Mouse (Mus musculus): Measurements from ENCODE around the gene Iqcg. TPM values are rescaled to one million over a fixed set of nuclear protein-coding genes. Genes with fewer than 3 reads are reported as not detected.

Iqcg gene
- polyA plus RNA-seq, 1 experiment from 2014 or later = 2.6 TPM

DNA sequence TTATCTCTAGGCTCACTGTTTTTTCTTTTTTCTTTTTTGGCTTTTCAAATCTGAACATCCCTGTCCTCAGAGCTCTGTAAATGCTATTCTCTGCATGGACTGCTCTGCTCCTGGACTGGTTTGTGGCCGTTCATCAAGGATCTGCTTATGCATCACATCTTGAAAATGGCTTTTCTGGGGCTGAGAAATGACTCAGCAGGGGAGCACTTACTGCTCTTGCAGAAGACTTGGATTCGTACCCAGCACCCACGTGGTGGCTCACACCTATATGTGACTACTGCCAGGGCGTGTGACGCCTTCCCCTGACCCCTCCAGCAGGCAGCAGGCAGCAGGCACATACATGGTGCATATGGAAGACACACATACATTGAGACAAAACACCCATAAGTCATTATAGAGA is 63.9 kb downstream of the Iqcg start:
- Histone ChIP-seq H3K4me3 (ENCODE audit: low read depth, low read length) (no peak overlapping the region), H3K27me3 (ENCODE audit: insufficient read depth, low read length) (no peaks in the 10 kb centered on the region), H3K9me3 (ENCODE audit: low read depth, low read length) (no peaks in the 10 kb centered on the region), H3K27ac (ENCODE audit: low read depth) (no peak overlapping the region), H3K9ac (no peak overlapping the region), H3K36me3 (ENCODE audit: insufficient read depth) (peaks cover 69% of the 10 kb centered on the region), H3K4me1 (ENCODE audit: insufficient read depth) (no peaks in the 10 kb centered on the region), H3K4me2 (no peak overlapping the region)
- TF ChIP-seq CTCF (IDR thresholded peaks at IDR 0.05; ENCODE audit: low read depth) = no peak
- 92% methylated on average over 5 of the region's 5 CpGs for WGBS
- ATAC-seq (ENCODE audit: insufficient read depth) (no peak), DNase-seq (no peak)

- Histone ChIP-seq H3K27me3 (ENCODE audit: insufficient read depth, low read length) (no peaks in the 10 kb centered on the region), H3K9ac (no peak overlapping the region), H3K36me3 (ENCODE audit: insufficient read depth) (peaks cover 57% of the 10 kb centered on the region), H3K27ac (ENCODE audit: low read depth) (no peak overlapping the region), H3K9me3 (ENCODE audit: low read depth, low read length) (no peaks in the 10 kb centered on the region), H3K4me3 (ENCODE audit: low read depth, low read length) (no peak overlapping the region), H3K4me2 (no peak overlapping the region), H3K4me1 (ENCODE audit: insufficient read depth) (no peaks in the 10 kb centered on the region)
- no peak for TF ChIP-seq CTCF (IDR thresholded peaks at IDR 0.05; ENCODE audit: low read depth)
- 95% methylated on average over 2 of the region's 2 CpGs for WGBS
- ATAC-seq (ENCODE audit: insufficient read depth) (no peak), DNase-seq (no peak)
Observed at GRCm38 (mm10) chr16:32984631-32985030, 71.4 kb downstream of the Iqcg start.

GRCm38 (mm10) chr16:32981405-32981804 is 74.6 kb downstream of the Iqcg start:
- ATAC-seq (ENCODE audit: insufficient read depth) (no peak), DNase-seq (no peak)
- no peak overlapping the region for H3K4me3 ChIP-seq (ENCODE audit: low read depth, low read length)
- no peaks in the 10 kb centered on the region for H3K4me1 ChIP-seq (ENCODE audit: insufficient read depth)
- H3K9me3 ChIP-seq (ENCODE audit: low read depth, low read length) = no peaks in the 10 kb centered on the region
- peaks cover 64% of the 10 kb centered on the region for H3K36me3 ChIP-seq (ENCODE audit: insufficient read depth)
- no peaks in the 10 kb centered on the region for H3K27me3 ChIP-seq (ENCODE audit: insufficient read depth, low read length)
- H3K9ac ChIP-seq = no peak overlapping the region
- WGBS = 83% methylated on average over 4 of the region's 4 CpGs
- no peak overlapping the region for H3K27ac ChIP-seq (ENCODE audit: low read depth)
- no peak overlapping the region for H3K4me2 ChIP-seq
- TF ChIP-seq CTCF (IDR thresholded peaks at IDR 0.05; ENCODE audit: low read depth) = no peak

- ATAC-seq (ENCODE audit: insufficient read depth) (no peak), DNase-seq (no peak)
- no peak for TF ChIP-seq CTCF (IDR thresholded peaks at IDR 0.05; ENCODE audit: low read depth)
- Histone ChIP-seq H3K4me3 (ENCODE audit: low read depth, low read length) (no peak overlapping the region), H3K27ac (ENCODE audit: low read depth) (no peak overlapping the region), H3K9me3 (ENCODE audit: low read depth, low read length) (no peaks in the 10 kb centered on the region), H3K36me3 (ENCODE audit: insufficient read depth) (peaks cover 61% of the 10 kb centered on the region), H3K9ac (no peak overlapping the region), H3K4me2 (no peak overlapping the region), H3K4me1 (ENCODE audit: insufficient read depth) (no peaks in the 10 kb centered on the region), H3K27me3 (ENCODE audit: insufficient read depth, low read length) (no peaks in the 10 kb centered on the region)
- WGBS = 89% methylated on average over 1 of the region's 1 CpGs
Observed at GRCm38 (mm10) chr16:32980227-32980626, 75.8 kb downstream of the Iqcg start.

GRCm38 (mm10) chr16:32973047-32973446 is 83.0 kb downstream of the Iqcg start:
- ATAC-seq (ENCODE audit: insufficient read depth) = no peak
- Histone ChIP-seq H3K4me1 (ENCODE audit: insufficient read depth) (no peaks in the 10 kb centered on the region), H3K27me3 (ENCODE audit: insufficient read depth, low read length) (no peaks in the 10 kb centered on the region), H3K9me3 (ENCODE audit: low read depth, low read length) (no peaks in the 10 kb centered on the region), H3K36me3 (ENCODE audit: insufficient read depth) (peaks cover 48% of the 10 kb centered on the region), H3K27ac (ENCODE audit: low read depth) (no peak overlapping the region), H3K9ac (no peak overlapping the region), H3K4me3 (ENCODE audit: low read depth, low read length) (no peak overlapping the region), H3K4me2 (no peak overlapping the region)
- 65% methylated on average over 2 of the region's 2 CpGs for WGBS
- TF ChIP-seq CTCF (IDR thresholded peaks at IDR 0.05; ENCODE audit: low read depth) = no peak
- DNase-seq = no peak

GRCm38 (mm10) chr16:32972535-32972934 is 83.5 kb downstream of the Iqcg start:
- no peak for TF ChIP-seq CTCF (IDR thresholded peaks at IDR 0.05; ENCODE audit: low read depth)
- H3K27me3 ChIP-seq (ENCODE audit: insufficient read depth, low read length) = no peaks in the 10 kb centered on the region
- peaks cover 43% of the 10 kb centered on the region for H3K36me3 ChIP-seq (ENCODE audit: insufficient read depth)
- no peak overlapping the region for H3K4me2 ChIP-seq
- no peaks in the 10 kb centered on the region for H3K9me3 ChIP-seq (ENCODE audit: low read depth, low read length)
- H3K27ac ChIP-seq (ENCODE audit: low read depth) = no peak overlapping the region
- 67% methylated on average over 5 of the region's 5 CpGs for WGBS
- DNase-seq = no peak
- no peak for ATAC-seq (ENCODE audit: insufficient read depth)
- H3K4me1 ChIP-seq (ENCODE audit: insufficient read depth) = no peaks in the 10 kb centered on the region
- no peak overlapping the region for H3K4me3 ChIP-seq (ENCODE audit: low read depth, low read length)
- H3K9ac ChIP-seq = no peak overlapping the region

MicroRNA genes within 50 kb of the gene (microRNA counts, 519-probe panel; counts per million panel counts)
- microRNA mmu-miR-1947 = 30.5 counts per million

Small RNA genes lying within 50 kb of the gene (microRNA-seq; reads per million reads assigned to microRNA genes)
- not detected for gene Gm22231 (ENCODE audit: borderline number of aligned reads)
- gene Mir1947 (ENCODE audit: borderline number of aligned reads) = 6.9 reads per million, percentile 22 among the genes with 10 or more reads in this experiment

Other genes with a start within 250 kb of the Iqcg start
- not detected in 2 replicates for gene Smbd1, start 245.7 kb downstream of the Iqcg start, polyA plus RNA-seq (2014; fragmentation: Nextera tagmentation; extraction: Ambion mirVana)
- gene Fyttd1, start 178.7 kb downstream of the Iqcg start, polyA plus RNA-seq (2014; fragmentation: Nextera tagmentation; extraction: Ambion mirVana) = 133 and 134 TPM in 2 replicates
- 18.2 and 18.6 TPM in 2 replicates for gene Rubcn, start 178.5 kb downstream of the Iqcg start, polyA plus RNA-seq (2014; fragmentation: Nextera tagmentation; extraction: Ambion mirVana)
- gene Lrch3, start 142.1 kb downstream of the Iqcg start, polyA plus RNA-seq (2014; fragmentation: Nextera tagmentation; extraction: Ambion mirVana) = 26.6 and 26.9 TPM in 2 replicates
- gene Rpl35a, start 235 bp upstream of the Iqcg start, polyA plus RNA-seq (2014; fragmentation: Nextera tagmentation; extraction: Ambion mirVana) = 1,015 and 1,080 TPM in 2 replicates
- gene Lmln, start 6.3 kb upstream of the Iqcg start, polyA plus RNA-seq (2014; fragmentation: Nextera tagmentation; extraction: Ambion mirVana) = 3.5 and 3.8 TPM in 2 replicates
- 20.6 and 25.2 TPM in 2 replicates for gene Osbpl11, start 128.9 kb upstream of the Iqcg start, polyA plus RNA-seq (2014; fragmentation: Nextera tagmentation; extraction: Ambion mirVana)
- 110 and 113 TPM in 2 replicates for gene Snx4, start 195.2 kb upstream of the Iqcg start, polyA plus RNA-seq (2014; fragmentation: Nextera tagmentation; extraction: Ambion mirVana)